Mouse (Mus musculus): ENCODE data around the gene Slc9c1. TPM values are rescaled to one million over a fixed set of nuclear protein-coding genes. Genes with fewer than 3 reads are reported as not detected.
A peak's percentile ranks its signal among the peaks of the same experiment; 100 is the strongest.

Gene Slc9c1
- polyA plus RNA-seq, 1 experiment from 2014 or later, result not detected

DNA sequence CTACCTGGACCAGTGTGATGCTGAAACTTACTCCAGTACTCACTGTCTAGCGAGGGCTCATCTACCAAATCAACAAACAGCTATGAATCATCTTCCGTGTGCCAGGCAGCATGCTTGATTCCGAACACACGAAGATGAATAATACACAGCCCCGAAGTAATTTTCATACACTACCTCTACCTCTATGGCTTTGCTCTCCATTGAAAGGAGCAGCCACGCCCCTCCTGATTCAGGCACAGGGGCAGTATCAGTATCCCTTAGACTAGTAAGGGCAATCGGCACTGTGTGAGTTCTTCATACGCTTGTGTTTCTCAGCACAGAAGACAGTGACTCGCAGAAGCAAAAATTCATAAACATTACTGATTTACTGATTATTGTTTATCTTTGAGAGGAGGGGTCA is 119.4 kb downstream of the Slc9c1 start:
- Histone ChIP-seq H3K9ac (replicated peaks) (no peak overlapping the region), H3K4me2 (peak overlapping the region; percentile 56), H3K36me3 (no peaks in the 10 kb centered on the region), H3K9me3 (replicated peaks) (no peaks in the 10 kb centered on the region), H3K4me3 (replicated peaks) (no peak overlapping the region), H3K27ac (replicated peaks) (no peak overlapping the region), H3K4me1 (peaks cover 7% of the 10 kb centered on the region), H3K27me3 (replicated peaks) (peaks cover 13% of the 10 kb centered on the region; the same call in 1 of the 2 replicates)
- WGBS, result 64% methylated on average over 9 of the region's 9 CpGs
- ATAC-seq (ENCODE audit: low FRiP score), result no peak

Other genes with a start within 250 kb of the Slc9c1 start
- gene Cd200, start 126.3 kb upstream of the Slc9c1 start, polyA plus RNA-seq (2015; fragmentation: Nextera tagmentation; extraction: Ambion mirVana), result 293 and 354 TPM in 2 replicates
- 0.08 TPM in 1 of 2 replicates, not detected in the other for gene Gm609, start 42.3 kb upstream of the Slc9c1 start, polyA plus RNA-seq (2015; fragmentation: Nextera tagmentation; extraction: Ambion mirVana)
- not detected in 2 replicates for gene Gm17783, start 3.3 kb upstream of the Slc9c1 start, polyA plus RNA-seq (2015; fragmentation: Nextera tagmentation; extraction: Ambion mirVana)
- 0.26 TPM in 1 of 2 replicates, not detected in the other for gene Gcsam, start 75.1 kb downstream of the Slc9c1 start, polyA plus RNA-seq (2015; fragmentation: Nextera tagmentation; extraction: Ambion mirVana)
- gene BC016579, start 118.8 kb downstream of the Slc9c1 start, polyA plus RNA-seq (2015; fragmentation: Nextera tagmentation; extraction: Ambion mirVana), result 0.29 TPM in 1 of 2 replicates, not detected in the other
- 0.46 and 0.49 TPM in 2 replicates for gene Tmprss7, start 158.3 kb downstream of the Slc9c1 start, polyA plus RNA-seq (2015; fragmentation: Nextera tagmentation; extraction: Ambion mirVana)
- gene Tagln3, start 189.3 kb downstream of the Slc9c1 start, polyA plus RNA-seq (2015; fragmentation: Nextera tagmentation; extraction: Ambion mirVana), result 451 and 532 TPM in 2 replicates
- gene Abhd10, start 207.6 kb downstream of the Slc9c1 start, polyA plus RNA-seq (2015; fragmentation: Nextera tagmentation; extraction: Ambion mirVana), result 38.7 and 41.1 TPM in 2 replicates

Measured in neural tube, embryonic 15.5 days (tissue).